Mouse (Mus musculus) embryo, embryonic 10 days (tissue): ENCODE measurements around the gene Disc1.

ENCODE experiments used
- DNase-seq: peaks from one replicate; pipeline ENCODE4 v3.0.0-alpha.2; 2015; ENCODE audit warnings: low spot score

Disc1 gene

DNA sequence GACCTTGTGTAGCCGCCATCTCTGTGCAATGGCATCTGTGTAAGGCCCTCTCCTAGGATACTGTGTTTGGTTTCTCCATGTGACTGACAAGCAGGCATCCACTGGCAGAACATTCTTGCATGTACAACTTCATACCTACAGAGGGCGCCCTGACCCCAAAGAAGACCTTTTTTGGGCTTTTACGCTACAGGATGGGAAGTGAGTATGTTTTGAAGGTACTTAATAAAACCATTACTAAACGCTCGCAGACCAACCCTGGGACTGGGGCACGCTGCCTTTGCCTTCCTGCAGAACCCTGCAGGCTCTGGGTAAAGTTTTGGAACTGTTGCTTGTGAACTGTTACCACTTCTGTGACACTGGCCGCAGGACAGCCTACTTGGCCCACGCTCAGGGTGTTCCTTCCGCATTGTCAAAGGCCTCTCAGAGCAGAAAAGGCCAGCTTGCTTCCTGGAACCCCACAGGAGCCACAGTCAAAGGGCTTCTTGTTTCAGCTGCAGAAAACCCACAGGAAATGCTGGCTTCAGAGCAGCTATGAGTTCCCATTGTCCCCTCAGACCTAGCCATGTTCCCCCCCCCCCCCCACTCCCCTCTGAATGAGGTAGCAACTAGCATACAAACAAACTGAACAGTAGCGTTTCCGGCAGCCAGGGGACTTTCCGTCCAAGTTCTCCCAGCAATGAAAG, 13.1 kb downstream of the Disc1 start:
- DNase-seq, result peak; percentile 77

DNA sequence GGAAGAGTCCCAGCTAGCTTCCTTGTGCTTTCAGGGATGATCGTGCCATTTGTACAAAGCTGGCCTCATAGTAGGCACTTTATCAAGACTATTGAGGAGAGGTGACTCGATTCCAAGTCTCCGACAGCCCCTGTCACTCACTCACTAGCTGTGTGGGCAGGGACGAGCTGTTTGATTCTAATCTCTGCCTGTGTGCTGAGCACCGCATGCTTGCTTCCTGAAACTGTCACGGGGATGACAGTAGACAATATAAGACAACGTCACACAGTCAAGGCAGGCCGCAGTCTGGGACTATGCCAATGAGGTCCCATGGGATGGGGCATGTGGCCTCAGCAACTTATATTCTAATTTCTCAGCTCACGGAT, 13.6 kb downstream of the Disc1 start:
- DNase-seq, result no peak

DNA sequence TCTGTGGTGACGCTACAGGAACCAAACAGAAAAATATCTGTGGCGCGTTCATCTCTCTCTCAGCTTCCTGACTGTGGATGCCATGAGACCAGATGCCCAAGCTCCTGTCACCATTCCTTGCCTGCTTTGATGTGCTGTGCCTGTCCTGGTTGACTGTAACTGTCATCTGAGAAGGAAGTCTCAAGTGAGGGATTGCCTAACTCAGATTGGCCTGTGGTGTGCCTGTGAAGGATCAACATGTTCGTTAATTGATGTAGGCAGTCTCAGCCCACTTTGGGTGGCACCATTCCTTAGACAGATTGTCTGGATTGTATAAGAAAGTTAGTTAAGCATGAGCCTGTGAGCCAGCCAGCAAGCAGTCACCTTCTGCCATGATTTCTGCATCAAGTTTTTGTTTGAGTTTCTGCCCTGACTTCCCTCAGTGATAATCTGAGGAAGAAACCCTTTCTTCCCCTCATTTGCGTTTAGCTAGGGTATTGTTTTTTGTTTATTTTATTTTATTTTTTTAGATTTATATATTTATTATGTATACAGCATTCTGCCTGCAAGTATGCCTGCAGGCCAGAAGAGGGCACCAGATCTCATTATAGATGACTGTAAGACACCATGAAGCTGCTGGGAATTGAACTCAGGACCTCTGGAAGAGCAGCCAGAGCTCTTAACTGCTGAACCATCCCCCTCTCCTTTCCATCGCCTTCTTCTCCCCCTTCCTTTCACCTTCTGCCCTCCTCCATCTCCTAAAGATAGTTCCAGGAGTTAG, 14.3 kb downstream of the Disc1 start:
- no peak for DNase-seq

DNA sequence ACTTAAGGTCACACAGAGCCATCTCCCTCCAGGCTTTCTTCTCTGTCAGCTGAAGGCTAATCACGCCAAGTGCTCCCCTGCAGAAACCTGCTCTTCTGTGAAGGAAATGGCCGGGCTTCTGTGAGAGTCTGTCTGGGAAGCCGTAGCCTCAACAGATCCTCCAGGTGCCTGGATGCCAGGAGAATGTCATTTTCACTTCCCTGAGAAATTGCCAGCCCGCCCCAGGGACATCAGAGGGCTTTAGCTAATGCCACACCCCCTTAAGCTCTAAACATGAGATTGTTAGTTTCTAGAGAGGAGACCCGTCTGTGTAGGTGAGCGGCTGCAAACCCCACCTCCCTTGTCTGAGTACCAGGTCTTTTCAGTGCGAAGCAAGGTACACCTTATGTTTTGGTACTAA, 15.3 kb downstream of the Disc1 start:
- DNase-seq, result no peak

DNA sequence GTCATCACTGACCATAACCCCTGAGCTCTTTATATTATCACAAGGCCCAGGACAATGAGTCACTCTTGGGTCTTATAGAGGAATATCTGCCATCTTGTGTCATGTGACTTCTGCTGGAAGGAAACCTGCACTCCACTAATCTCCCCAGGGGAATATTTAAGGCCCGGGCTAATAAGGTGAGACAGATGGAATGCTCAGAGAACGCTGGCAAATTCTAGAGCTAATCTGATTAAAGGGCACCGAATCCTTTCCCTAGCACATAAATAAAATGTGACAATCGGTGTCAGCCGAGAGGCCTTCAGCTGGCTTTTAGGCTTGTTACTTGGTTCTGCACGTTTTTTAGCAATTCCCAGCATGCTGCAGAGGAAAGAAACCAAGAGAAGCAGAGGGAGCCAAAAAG, 15.7 kb downstream of the Disc1 start:
- DNase-seq, result no peak

DNA sequence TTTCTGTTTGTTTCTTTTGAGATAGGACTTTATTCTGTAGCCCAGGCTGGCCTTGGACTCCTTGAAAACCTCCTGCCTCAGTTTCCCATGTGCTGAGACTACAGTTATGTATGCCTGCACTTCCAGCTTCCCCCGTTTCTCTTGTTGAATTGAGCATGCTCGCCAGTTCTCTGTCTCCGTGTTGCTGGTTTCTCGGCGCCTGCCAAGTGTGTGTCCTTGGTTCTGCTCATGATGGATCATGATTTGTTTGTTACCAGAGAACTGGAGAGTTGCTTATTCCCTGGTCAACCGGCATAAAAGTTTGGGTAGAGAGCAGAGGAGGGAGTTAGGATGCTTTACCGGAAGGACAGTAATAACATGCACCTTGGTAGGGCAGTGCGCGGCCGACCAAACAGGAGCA, 20.1 kb downstream of the Disc1 start:
- no peak for DNase-seq

DNA sequence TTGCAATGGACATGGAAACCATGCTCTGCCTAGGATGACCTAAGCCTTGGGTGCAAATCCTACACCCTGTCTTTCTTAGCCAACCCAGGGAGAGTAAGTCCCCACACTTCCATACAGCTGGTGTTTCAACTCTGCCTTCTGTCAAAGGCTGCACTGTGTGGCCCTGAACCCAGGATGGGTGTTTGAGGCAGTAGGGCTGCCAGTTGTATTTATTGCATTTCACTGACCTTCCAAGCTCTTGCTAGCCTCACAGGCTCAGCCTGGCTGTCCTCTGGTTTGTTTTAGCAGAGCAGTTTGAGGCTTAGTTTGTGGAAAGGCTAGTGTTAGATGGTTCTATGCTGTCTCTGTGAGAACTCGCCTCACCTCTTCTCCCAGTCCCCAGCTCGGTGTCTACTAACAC, 20.6 kb downstream of the Disc1 start:
- no peak for DNase-seq

DNA sequence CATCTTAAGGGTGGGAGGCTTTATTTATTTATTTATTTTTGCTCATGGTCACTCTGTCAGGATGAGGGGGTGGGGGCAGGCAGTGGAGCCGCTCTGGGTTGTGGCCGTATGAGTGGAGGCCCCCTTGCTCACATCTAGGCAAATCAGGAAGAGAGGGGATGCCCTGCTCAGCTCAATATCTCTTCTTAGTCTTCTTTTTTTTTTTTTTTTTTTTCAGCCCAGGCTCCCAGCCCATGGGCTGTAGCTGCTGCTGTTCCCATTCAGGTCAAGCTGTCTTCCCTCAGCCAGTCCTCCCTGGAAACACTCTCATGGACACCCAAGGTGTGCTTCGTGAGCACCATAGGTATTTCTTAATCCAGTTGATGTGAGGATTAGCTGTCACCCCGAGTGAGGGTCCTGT, 21.4 kb downstream of the Disc1 start:
- no peak for DNase-seq

DNA sequence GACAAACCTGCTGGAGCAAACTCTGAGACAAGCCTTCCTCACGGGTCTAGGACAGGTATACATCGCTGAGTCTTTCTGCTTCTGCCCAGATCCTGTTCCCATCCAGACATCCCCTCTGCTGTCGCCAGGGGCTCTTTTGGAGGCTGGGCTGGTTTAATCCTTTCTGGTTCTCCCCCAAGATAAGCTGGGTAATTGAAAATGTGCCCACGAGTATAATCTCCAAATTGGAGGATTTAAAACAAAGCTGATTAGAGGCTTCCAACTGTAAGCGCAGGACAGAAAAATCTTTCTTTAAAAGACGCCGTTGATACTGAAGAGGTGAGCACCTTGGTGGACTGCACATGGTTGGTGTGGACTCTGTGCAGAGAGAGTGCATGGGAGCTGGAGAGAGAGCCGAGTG, 23.3 kb downstream of the Disc1 start:
- no peak for DNase-seq

DNA sequence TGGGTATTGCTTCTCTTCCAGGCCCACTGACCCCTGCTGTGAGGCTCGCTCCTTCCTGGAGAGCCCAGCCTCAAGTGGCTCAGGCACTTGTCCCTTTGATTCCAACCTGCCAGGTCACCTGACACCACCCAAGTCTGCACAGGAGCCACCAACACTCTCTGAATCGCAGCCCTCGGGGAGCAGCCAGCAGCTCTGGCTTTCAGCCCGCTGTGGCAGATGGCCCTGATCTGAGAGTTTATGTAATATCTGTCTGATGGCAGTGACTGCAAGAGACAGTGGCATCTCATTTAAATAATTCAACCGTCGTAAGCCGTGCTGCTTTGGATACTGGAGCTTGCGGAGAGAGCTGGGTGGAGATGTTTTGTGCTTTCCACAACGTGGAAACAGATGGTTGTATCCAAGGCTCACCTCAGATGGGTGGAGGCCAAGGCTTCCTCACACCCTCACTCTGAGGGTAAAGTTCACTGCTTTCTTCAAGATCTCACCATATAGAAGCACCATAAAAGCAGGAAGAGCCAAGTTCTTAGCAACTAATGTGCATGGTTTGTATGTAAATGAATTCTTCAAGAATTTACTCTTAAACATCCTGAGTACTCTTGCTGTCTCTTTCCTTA, 24.9 kb downstream of the Disc1 start:
- no peak for DNase-seq

DNA sequence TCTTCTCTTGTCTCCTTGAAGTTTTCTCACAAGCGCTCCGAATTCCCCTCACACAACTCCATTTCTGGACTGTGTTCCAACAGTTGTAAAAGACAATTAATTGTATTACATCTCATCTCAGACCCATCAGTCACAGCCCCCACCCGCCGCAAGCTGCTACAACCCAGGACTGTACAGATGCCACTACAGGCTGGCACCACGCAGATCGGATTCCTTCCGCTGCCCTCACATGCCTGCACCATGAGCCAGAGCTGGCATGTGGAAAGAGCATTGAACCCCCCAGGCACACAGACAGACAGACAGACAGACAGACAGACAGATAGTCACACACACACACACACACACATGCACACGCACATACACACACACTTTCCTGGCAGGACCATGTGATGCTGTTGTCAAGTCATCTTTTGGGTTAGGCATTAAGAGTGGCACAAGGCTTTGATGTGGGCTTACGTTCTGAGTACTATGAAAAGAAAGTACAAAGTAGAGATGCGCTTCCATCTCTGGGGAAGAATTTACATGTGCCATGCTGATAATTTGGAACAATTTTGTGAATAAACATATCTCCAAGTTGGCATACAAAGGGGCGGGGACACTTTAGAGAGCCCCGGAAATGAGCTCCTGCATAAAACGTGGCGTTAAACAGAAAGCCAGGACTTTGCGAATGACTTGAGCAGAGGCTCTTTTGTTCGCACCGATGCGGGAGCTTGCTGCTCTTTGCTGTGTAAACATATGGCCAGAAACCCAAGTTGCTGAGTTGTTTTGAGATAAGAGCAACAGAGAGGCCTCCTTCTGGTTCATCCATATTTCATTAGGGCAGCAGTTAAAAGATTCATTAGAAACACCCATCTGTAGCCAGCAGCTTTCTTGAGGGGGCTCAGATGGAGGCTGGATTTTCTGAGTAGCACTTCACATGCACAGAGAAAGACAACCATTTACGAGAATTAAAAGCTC, 26.7 kb downstream of the Disc1 start:
- DNase-seq, result no peak

DNA sequence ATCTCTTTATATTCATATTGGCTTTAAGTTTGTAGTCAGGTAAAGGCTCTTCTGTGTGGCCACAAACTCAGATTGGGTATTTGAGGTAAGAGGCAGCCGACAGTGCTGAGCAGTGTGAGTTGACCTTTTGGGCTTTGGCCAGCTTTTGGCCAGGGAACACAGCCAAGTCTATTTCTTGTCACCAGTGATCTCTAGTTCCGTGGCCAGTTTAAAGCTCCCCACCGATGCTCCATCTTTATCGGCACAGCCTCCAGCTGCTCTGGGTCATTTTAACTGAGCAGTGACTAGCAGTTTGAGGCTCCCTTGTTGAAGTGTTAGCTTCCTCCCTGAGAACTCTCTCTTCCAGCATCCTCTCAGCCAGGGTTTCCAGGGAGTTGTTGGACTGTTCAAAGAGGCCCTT, 29.8 kb downstream of the Disc1 start:
- no peak for DNase-seq

DNA sequence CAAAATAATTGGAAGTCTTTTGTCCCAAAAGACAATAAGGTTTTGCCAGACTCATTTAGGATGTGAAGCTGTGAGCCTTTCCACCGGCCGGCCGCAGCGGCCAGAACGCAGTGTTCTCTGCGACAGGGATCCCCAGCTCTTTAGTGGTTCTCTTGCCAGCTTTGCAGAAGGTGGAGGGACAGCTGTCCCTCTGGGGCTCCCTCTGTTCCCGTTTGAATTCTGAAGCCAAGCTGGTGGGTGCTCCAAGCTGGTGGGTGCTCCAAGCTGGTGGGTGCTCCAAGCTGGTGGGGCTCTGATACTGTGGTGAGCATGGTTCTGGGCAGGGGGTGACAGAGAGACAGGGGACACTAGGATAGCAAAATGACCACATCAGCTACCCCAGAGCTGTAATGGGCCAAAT, 30.5 kb downstream of the Disc1 start:
- DNase-seq, result no peak

DNA sequence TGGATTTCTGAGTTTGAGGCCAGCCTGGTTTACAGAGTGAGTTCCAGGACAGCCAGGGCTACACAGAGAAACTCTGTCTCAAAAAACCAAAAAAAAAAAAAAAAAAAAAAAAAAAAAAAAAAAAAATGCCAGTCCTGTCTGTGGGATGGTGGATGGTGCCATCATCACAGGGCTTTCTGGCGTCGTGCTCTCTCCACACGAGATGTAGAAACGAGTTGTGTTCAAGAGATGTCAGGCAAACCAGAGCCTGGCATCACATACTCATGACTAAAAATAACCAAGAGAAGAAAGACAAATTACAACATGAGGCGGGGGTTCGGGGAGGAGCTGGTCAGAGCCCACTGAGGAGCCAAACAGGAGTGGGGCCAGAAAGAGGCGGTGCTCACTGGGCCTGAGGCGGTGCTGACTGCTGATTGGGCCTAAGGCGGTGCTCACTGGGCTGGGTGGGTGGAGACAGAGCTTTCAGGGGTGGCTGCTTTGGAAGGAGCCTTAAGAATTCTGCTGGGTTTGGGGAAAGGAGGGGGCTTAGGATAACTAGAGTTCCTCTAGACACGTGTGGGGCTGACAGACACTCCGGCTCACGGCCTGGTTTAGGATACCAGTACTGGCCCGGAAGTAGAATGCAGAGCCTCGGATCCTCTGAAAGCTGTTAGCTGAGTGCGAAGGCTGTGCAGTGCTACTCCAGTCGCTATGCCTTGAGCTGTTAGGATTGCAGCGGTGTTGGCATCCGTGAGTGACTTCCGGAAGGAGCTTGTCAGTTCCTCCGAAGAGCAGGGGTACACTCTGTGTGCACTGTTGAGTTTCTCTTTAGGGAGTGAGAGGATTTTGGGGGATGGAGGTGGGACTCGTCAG, 37.1 kb downstream of the Disc1 start:
- DNase-seq, result no peak

DNA sequence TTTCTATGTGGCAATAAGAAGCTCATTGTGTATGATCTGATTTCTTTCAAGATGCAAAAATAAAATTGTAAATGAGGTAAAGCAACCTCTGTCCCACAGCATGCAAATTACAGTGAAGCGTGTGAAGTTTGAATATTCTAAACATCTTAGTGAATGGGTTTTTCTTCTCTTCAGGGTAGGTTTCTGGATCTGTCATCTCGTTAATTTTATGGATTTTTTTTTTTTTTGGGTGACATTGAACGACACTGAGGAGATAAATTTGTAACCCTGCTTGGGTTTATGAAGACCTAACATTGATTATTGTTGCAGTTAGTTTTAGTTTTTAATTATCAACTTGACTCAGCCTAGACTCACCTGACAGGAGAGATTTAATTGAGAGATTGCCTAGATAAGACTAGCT, 43.1 kb downstream of the Disc1 start:
- DNase-seq, result no peak

DNA sequence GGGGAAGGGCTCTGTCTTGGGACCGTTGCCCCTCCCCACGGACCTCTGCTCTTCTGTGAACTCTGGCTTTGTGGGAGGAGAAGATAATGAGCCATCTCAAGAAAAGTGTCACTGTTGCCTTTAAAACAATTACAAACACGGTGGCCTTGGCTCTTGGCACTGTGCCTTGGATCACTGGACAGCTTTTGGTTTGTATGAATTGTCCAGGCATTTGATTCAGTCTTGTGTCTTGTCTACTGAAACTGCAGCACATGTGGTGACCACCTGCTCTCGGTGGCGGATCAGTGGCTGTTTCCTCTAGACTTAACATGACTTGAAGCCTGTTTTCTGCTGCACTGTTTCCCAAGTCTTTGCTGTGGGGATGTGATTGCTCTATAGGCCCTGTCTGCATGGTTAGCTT, 44.1 kb downstream of the Disc1 start:
- DNase-seq, result peak; percentile 42

DNA sequence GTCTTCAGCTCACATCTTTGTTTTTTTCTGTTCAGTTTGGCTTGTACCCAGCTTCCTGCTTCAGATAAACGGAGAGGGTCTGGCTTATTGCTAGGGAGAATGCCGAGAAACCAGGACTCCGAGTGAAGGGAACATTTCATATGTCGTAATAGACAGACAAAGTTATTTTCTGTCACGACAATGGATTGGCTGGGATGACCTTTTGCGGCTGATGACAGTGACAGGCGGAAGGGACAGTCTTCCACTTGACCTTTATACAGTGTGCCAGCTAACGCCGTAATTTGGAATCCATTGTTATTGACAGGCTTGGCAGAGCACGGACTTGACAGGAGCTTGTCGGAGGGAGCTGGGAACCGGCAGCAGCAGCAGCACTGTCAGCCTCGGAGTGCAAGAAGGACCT, 48.3 kb downstream of the Disc1 start:
- DNase-seq, result no peak

DNA sequence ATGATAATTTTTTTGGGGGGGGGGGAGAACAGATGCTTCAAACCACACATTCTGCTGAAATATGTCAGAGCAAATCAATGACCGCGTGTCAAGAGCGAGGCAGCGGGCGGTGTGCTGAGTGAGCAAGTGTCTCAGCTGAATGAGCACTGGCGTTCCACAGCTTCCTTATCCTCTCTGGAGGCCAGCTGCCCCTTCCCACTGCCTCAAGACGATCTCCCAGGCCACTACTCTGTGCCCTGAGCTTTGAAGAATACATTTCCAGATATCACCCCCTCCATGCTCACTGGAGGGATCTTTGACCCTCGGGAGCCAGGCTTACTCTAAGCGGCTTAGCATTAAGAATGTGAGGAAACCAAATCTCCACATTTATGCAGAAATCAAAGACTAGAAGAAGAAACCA, 59.2 kb downstream of the Disc1 start:
- no peak for DNase-seq

DNA sequence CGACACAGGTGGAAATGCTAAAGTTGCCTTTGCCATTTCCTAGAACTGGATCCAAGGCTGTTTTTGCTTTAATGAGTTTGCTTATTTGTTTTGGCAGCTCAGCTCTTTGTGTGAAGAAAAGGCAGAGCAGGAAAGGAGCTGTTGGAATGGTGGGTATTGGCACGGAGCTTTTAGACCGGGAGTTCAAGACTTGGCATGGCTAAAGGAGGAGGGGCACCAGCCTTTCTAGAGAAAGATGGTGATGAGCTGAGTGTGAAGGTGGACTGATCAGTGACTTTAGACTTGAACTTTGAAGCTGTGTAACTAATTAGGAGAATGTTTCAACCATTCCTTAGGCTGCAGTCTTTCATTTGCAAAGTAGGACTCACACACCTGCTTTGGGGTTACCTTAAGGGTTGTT, 59.8 kb downstream of the Disc1 start:
- no peak for DNase-seq

DNA sequence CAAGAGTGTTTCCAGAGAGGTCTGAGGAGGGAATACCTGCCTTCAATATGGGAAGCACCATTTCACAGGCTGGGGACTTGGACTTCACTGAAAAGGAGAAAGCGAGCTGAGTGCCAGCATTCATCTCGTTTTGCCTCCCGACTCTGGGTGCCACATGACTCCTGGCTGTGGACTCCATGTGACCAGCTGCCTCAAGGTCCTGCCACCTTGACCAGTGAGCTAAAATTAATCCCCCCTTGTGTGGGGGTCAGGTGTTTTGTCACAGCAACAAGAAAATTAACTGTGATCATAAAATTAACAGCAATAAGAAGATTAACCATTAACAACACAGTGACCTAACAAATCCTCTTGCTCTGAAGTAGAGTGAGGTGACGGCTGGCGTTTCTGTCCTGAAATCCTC, 61.3 kb downstream of the Disc1 start:
- no peak for DNase-seq

DNA sequence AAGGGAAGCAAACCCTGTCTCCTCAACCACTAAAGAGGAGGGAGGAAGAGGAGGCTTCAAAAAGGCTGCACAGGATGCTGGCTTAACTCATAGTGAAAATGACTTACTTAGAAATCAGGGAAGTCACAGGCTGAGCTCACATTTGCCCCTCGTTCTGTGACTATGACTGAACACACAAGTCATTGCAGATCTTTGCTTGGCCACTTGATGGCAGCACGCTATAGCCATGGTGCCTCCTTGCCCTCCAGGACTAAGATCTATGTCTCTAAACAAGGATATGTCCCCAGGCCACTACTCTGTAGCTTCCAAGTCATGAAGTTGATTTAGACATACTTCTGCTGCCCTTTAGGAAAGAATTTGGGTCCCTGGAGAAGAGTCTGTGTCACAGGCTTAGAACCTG, 62.6 kb downstream of the Disc1 start:
- peak; percentile 82 for DNase-seq

DNA sequence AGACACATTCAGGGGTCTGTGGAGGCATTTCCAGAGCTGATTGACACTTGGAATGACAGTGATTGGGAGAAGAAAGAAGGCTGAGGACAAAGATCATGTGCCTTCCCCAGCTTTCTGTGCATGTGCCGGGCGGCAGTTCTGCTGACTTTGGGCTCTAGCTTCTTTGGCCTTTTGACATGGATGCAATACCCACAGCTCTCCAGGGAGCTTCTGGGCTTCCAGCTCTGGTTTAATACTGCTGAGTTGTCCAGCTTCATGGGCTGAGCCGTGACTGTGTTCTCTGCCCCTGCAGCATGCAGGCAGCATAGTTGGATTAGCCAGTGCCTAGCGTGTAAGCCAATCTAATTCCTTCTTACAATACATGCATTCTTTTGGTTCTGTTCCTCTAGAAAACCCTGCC, 72.5 kb downstream of the Disc1 start:
- DNase-seq, result no peak
